Mouse (Mus musculus): ENCODE results near the gene Rin2. TPM values are rescaled to one million over a fixed set of nuclear protein-coding genes. Genes with fewer than 3 reads are reported as not detected.
"Not testable (repeated sequence)": the region's sequence is repeated elsewhere in the genome, so short reads cannot be mapped to it uniquely, and the experiment has no call there.

Rin2 gene
- total RNA-seq, 2 experiments from 2014 or later, result 20.6 to 27.9 TPM

DNA sequence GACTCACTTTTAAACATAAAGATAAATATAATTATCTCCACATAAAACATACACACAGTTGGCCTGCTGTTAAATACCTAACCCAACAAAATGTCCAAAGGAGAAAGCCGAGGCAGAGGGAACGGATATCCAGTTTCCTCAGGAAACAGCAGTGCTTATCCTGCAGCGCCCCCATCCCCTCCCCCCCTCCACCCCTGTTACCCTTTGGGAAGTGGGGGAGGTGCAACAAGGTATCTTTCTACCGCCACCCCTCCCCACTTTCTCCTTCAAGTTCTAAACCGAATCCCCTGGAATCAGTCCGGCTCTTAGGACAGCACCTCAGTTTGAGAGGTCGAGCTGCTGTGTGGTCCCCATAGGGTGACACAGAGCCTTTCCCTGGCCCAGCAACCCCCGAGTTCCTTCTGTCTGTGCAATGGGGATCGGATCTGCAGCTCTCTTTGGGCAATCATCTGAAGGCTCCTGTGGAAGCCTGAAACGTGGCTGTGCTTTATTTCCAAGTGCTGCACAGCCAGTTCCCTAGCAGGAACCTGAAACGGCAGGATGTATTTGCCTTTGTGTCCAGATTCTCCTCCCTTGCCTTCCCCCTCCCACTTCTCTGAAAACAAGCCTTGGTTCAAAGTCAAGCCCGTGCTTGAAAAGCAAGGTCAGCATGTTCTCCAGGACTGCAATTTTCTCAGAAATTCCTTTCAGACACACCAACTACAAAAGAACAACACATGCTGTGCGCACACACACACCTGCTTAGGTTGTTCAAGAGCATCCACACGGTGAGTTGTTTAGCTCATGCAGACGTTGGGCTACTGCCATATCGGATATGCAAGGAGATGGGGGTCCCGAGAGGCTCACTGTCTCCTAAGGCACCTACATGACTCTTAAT, 209.3 kb downstream of the Rin2 start:
- intact Hi-C loops (cut with DNase I), result no loop called here
- DNase-seq, result no peak

DNA sequence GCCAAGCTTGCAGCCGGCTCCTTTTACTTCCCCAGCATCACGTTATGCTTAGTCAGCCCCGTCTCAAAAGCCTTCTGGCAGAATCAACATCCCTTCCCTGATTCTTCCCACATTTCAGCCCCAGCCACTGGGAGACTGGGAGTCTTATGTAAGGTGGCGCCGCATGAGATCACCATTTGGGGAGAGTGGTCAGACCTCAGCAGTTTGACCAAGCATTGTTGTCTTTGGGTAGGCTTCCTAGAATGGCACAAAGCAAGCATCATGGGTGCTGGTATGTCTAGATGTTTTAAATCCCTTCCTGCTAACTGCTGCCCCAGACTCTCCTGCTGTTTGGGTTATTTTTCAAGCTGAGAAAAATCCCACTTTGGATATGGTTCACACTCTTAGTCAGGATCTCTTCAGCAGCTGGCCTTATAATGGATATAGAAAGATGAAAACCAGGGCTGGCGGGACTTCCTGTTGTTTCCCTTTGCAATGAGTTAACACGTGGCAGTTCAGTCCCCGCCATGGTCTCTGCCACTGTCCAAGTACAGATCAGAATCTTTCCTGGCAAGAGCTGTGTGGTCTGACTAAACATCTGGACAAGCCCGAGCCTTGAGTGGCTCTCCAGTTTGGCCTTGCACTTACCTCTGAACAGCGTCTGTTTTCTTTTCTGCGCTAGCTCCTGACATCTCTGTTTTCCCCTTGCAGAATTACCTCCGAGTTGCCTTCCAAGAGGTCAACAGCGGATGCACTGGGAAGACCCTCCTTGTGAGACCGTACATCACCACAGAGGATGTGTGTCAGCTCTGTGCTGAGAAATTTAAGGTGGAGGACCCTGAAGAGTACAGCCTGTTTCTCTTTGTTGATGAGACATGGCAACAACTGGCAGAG, 210.1 kb downstream of the Rin2 start:
- DNase-seq, result peak; percentile 55 to 64
- intact Hi-C loops (cut with DNase I), result loop anchor here (5.0 kb wide), 1 partner anchor 33 kb away; no protein-coding TSS in a partner anchor

DNA sequence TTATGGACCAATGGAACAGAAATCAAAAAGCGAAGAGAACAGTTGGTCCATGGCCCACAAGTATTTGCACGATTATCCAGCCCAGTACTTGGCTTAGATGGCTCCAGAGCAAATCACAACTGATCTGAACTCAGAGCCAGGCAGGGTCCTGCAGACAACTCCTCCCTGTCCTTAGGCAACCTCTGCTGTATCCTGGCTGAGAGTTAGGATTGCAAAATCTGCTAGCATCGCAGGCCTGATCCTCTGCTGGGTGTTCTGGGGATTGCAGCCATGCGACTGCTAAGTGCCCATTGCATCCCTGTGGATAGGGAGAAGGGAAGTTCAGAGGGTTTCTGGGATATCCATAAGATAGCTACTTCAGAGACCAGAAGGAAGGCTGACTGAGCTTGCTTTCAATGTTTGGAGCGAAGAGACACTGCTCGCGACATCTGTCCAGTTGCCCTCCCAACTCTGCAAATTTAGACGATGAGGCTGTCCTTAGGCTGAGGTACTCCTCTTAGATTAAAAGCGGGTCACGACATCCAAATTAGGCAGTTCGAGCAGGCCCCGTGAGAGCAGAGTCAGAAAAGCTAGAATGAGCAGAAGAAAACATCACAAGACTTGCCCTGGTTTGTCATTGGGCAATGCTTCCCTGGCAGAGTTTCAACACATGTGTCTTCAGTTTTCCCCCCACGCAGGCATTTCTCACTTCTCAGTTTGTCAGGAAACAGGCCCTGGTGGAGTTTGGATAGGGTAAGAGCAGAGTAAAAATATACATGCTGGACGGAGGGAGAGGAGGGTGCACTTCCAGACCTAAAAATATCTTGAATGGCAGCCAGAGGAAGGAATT, 213.1 kb downstream of the Rin2 start:
- DNase-seq, result peak; percentile 67 to 77
- intact Hi-C loops (cut with DNase I), result loop anchor here (2.0 to 5.0 kb wide), 2 partner anchors 15 to 36 kb away; partner anchors contain the start of gene Naa20

DNA sequence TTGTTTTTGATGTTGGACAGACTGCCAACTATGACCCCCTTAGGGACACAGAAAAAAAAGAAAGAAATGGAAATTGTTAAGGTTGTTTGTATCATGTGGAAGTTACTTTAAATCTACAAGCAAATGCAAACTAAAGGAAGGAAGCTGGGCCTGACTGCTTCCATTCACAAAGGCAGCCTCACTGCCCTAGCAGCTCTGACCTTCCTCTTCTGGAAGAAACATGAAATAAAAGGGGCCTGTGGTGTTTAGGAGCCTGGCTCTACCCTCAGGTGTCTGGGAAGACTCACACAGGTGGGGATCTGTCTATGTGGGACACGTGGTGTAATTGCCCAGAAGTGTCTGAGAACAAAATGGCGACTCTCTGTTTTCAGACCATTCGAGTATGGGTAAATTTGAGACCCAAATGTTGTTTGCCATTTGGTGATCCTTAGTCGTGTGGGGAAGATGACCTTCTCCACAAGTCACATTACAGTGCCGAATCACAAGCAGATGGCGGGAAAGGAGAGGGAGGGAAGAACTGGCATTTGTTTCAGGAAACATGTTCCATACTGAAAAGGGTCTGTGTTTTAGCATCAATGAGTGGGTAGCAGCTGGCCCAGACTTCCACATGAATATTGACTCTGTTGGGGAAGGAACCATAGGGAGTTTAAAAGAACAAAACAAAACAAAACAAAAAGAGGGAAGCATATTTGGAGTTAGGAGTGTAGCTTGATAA, 213.9 kb downstream of the Rin2 start:
- DNase-seq, result peak; percentile 27 to 44
- intact Hi-C loops (cut with DNase I), result loop anchor here (2.0 to 5.0 kb wide), 2 partner anchors 14 to 37 kb away; partner anchors contain the start of gene Naa20

DNA sequence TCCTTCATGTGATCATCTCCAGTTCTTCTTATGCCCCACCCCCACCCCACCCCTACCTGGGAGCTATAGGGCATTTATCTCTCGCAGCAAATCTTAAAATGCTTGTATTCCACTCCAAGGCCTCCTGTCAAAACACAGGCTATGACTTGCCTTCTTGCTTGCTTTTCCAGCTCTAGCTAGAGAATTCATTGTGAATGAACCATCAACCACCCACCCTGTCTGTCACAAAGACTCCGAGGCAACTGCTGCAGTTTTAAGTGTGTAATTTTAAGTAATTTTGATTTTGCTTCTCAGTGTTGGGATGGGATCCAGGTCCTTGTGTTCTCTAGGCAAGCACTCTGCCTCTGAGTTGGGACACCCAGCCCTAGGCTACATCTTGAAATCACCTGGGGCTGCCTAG, 215.6 kb downstream of the Rin2 start:
- intact Hi-C loops (cut with DNase I), result no loop called here

DNA sequence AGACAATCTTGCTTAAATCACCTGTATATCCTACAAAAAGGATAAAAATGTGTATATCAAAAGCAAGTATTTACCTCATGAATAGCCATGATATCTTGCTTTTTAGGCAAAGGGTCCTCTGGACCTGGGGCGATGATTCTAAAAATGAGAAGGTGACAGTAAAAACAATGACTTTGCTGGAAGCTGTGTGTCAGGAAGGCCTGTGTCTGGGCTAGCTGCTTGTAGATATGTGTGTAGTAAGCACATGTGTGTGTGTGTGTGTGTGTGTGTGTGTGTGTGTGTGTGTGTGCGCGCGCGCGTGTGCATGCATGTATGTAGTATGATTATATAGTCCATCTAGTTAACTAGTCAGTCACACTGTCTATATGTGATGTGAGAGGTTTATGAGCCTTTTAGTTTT, 218.7 kb downstream of the Rin2 start:
- intact Hi-C loops (cut with DNase I), result no loop called here
- DNase-seq, result no peak

More for the DNA sequence above, 215.6 kb downstream of the Rin2 start:
- no peak for DNase-seq

DNA sequence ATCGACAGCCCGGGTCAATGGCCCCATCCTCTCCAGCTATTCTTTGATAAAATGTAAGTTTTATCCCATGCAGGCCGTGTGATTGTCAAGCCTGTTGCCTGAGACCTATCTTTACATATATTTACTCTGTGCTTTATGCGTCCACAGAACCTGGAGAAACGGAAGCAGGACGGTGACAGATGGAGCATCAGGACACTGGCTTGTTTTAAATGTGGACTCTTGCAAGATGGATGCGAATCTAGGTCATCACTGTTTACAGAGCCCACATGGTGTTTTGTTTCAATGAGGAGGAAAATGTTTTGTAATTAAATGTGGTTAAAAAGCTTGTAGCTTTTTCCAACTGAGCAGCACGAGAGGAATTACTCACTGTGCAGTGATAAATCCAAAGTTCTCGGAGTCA, 223.1 kb downstream of the Rin2 start:
- DNase-seq, result no peak
- intact Hi-C loops (cut with DNase I), result no loop called here

DNA sequence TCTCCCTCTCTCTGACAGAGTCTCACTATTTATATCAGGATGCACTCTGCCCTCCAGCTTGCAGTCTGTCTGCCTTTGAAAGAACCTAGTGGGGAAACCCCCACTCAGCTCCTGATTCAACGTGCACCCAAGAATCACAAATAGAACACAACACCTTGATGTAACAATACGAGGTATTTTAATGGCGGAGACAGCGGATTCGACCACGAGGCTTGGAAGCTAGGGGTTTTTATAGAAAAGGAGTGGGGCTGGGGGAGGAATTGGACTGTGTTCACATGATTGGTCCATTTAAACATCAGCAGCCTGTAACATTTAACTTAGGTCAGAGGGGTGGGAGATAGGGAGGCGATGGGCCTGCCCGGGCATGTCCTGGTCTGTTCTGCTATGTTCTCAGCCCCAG, 225.3 kb downstream of the Rin2 start:
- intact Hi-C loops (cut with DNase I), result loop anchor here (5.0 kb wide), 1 partner anchor 203 kb away; no protein-coding TSS in a partner anchor
- DNase-seq, result not testable (repeated sequence)

DNA sequence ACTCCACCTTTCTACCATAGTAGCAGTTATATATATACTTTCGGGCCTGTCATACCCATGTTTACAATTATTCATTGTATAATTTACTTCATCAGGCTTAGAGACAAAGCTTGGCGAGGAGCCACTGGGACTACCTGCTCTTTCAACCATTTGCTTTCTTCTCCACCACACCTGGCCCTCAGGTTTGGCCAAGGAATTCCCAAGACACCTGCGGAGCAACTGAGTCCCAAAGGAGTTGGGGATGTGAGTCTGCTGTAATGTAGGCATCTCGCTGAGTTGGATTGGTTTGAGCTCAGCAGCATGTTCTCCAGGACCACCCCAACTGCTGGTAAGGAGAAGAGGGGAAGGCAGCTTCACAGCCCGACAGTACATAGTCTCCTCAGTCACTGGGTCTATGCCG, 226.8 kb downstream of the Rin2 start, which contains the start of gene Naa20:
Naa20 (plus strand) TSS at position 239 of the 400 bp plus-strand sequence.
- no peak for DNase-seq
- intact Hi-C loops (cut with DNase I), result loop anchor here (2.0 to 5.0 kb wide), 3 partner anchors 13 to 205 kb away; no protein-coding TSS in a partner anchor

DNA sequence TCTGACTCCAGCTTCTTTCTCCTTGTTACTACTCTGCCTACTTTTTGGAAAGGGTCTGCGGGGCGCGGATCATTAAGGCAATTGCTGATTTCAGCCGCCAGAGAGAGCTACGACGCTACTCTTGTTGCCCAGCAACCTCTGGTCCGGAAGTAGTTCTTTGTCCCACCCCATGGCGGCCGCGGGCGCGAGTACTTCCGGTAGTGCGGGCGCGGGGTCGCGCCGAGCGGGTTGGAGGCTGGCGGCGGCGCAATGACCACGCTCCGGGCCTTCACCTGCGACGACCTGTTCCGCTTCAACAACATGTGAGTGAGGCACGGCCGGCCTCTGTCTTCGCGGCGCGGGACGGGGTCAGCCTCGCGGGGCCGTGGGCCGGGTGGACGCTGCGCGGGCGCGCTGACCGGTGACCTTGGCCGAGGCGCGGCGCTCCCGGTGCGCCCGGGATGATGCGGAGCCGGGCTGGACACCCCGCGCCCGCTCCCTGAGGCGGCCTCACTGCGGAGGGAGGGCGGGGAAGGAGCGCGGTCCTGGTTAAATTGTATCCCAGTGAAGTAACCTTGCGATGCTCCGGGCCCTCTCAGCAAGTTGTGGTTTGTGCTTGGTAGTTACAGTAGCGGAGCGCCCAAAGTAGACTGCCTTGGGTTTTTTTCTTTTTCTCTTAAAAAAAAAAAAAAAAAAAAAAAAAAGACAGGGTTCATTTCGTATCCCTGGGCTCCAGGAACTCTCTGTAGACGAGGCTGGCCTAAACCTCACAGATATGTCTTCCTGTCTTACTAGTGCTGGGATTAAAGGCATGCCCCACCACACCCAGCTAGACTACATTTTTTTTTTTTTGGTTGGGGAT, 228.3 kb downstream of the Rin2 start:
- intact Hi-C loops (cut with DNase I), result loop anchor here (2.0 to 5.0 kb wide), 3 partner anchors 14 to 206 kb away; no protein-coding TSS in a partner anchor

DNA sequence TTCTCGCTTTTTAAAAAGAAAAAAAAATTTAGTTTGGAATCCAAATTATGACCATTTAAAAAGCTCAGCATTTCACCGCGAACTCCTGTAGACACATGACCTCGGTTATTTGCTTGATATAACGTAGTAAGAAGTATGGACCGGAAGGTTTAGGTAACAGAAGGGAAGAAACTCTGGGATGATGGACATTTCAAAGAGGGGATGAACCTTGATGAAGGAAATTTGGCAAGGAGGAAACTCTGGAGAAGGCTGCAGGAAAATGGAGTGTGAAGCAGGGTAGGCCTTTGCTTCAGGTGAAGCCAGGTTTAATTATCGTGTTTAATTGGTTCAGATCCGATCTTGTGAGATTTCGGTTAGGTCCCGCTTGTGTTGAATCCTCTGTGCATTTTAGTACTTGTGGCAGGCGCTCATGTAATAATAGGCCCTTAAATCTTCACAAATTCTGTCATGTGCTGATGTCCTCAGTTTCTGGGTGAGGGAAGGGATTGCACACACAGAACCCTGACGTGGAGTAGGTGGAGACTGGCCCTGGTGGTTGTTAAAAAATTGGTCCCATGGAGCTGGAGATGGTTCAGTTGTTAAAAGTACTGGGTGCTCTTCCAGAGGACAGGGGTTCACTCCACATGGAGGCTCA, 229.1 kb downstream of the Rin2 start:
- intact Hi-C loops (cut with DNase I), result loop anchor here (2.0 to 5.0 kb wide), 4 partner anchors 15 to 207 kb away; no protein-coding TSS in a partner anchor

More for the DNA sequence above, 228.3 kb downstream of the Rin2 start:
- peak; percentile 88 to 91 for DNase-seq

DNA sequence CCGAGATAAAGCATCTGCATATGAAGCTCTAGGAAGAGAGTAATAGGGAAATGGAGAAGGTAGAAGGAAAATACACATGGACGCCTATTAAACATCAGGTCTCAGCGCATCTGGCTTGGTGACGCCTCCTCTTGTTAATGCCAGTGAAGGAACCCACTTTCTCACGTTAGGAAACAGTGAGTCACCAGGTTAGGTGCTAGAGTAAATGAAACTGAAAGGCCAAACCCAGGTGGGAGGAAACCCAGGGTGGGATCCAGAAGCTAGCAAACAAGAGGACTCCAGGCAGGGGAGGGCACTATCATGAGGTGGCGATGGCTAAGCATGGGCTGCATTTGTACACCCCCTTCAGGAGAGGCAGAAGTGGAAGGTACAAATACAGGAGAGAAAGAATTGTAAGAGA, 230.1 kb downstream of the Rin2 start:
- DNase-seq, result no peak
- intact Hi-C loops (cut with DNase I), result loop anchor here (2.0 kb wide), 1 partner anchor 26 kb away; no protein-coding TSS in a partner anchor

More for the DNA sequence above, 229.1 kb downstream of the Rin2 start:
- DNase-seq, result no peak

DNA sequence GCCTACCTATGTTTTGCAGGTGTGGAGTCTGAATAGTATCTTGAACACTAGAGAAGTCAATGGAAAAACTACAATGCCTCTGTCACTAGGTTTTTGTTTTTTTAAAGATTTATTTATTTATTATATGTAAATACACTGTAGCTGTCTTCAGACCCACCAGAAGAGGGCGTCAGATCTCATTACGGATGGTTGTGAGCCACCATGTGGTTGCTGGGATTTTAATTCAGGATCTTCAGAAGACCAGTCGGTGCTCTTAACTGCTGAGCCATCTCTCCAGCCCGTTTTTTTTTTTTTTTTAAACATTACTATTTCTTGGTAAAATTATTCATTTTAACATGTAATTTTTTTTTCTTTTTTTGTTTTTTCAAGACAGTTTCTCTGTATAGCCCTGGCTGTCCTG, 230.9 kb downstream of the Rin2 start:
- intact Hi-C loops (cut with DNase I), result loop anchor here (2.0 kb wide), 1 partner anchor 25 kb away; no protein-coding TSS in a partner anchor
- DNase-seq, result not testable (repeated sequence)

DNA sequence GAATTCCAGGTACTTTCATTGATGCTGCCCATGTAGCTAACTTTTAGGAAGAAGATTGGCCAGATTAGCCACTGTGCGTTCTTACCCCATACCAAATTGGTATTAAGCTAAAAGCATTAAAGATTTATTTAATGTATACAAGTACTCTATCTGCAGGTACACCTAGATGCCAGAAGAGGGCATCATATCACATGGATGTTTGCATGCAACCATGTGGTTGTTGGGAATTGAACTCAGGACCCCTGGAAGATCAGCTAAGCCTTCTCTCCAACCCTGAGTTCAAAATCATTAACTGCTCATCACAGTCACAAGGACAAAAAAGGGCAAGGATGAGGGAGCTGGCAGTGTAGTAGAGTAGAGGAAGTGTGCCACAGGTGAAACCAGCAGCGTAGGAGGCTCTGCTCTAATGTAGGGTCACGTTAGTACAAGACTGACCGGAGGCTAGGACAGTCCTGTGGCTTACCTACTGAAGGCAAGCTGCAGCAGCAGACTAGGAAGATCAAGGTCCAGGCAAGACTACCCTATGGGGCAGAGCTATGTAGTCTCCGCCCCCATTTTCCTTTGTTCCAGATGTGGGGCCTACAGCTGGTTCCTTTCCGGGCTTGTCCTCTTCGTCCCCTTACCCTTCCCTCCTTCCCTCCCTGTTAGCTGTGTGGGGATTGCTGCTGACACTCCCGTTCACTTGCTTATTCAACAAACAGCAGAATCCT, 246.1 kb downstream of the Rin2 start:
- intact Hi-C loops (cut with DNase I), result no loop called here
- no peak for DNase-seq

DNA sequence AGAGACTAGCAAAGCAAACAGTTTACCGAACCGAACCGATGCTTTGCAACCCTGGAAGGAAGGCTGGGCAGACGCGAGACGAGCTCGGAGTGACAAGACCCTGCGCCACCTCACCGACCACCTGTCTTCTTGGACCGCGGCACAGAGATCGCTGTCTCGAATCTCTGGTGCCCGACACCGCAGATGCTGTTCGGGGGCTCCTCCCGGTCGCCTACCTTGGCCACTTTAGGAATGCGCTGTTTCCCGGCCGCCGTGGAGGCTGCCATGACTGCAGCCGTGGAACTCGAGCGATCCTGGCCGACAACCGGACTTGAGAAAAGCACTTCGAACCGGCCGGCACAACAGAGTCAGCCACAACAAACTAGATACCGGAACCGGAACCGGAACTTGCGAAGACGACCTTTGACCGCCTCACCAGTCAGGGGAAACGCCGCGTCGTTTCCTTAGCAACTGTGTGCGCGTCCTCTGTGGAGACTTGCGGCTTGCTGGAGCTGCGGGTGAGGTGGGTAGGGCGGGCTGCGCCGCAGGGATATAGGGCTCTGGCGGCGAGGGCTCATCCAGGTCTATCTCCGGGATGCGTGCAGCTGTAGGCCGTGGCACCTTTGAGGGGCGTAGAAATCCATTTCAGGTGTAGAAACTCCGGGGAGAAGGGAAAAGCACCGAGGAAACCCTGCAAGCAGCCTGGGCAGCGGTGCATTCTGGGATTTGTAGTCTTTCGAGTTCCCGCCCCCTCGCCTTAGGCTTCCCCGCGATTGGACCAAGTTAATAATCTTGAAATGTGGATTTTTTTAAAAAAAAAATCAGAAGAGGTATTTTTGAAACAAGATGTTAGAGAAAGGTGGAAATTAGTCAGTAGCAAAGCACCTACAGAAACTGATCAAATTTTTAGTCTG, 259.6 kb downstream of the Rin2 start, which contains the start of the genes Cfap61 and Crnkl1:
Cfap61 (plus strand) TSS at position 446 of the 893 bp plus-strand sequence.
Crnkl1 (minus strand) TSS at position 676 of the 893 bp plus-strand sequence.
- intact Hi-C loops (cut with DNase I), result loop anchor here (10.0 kb wide), 1 partner anchor 580 kb away; the partner anchor contains the start of gene Ralgapa2
- DNase-seq, result peak; percentile 93 to 95

DNA sequence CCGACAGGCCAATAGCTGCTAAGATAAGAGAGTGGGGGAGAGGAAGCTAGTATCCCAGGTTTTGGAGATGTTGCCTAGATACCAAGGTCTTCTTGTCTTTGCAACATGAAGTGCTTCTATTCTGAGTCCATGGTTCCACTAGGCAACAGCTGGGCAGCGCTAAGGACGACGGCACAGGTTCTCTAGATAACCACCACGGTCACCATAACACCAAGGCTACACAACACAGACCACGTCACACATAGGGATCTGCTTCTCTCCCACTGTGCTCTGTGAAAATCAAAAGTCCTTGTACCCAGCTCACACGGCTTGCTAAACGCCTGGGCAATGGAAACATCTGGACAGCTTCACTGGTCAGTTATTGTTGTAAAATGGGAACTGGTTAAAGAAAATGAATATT, 262.0 kb downstream of the Rin2 start:
- intact Hi-C loops (cut with DNase I), result loop anchor here (10.0 kb wide), 1 partner anchor 578 kb away; the partner anchor contains the start of gene Ralgapa2
- peak; percentile 13 to 26 for DNase-seq
